Mouse (Mus musculus): ENCODE data around the gene Gpr18. TPM values are rescaled to one million over a fixed set of nuclear protein-coding genes. Genes with fewer than 3 reads are reported as not detected.
"Not testable (repeated sequence)": the region's sequence is repeated elsewhere in the genome, so short reads cannot be mapped to it uniquely, and the experiment has no call there.

The Gpr18 gene
- total RNA-seq, 2 experiments from 2014 or later, result 0.27 to 0.45 TPM

GRCm38 (mm10) chr14:121897773-121898172 is 17.8 kb downstream of the Gpr18 start:
- intact Hi-C loops (cut with DNase I), result no loop called here
- no peak for DNase-seq

GRCm38 (mm10) chr14:121896126-121897090 is 19.2 kb downstream of the Gpr18 start:
- no peak for DNase-seq
- intact Hi-C loops (cut with DNase I), result no loop called here

GRCm38 (mm10) chr14:121895316-121895715 is 20.3 kb downstream of the Gpr18 start:
- no peak for DNase-seq
- intact Hi-C loops (cut with DNase I), result no loop called here

GRCm38 (mm10) chr14:121894511-121895135 is 21.0 kb downstream of the Gpr18 start:
- no peak for DNase-seq
- intact Hi-C loops (cut with DNase I), result no loop called here

GRCm38 (mm10) chr14:121893747-121894146 is 21.8 kb downstream of the Gpr18 start:
- intact Hi-C loops (cut with DNase I), result no loop called here
- DNase-seq, result no peak

GRCm38 (mm10) chr14:121884150-121884797 is 31.3 kb downstream of the Gpr18 start:
- no peak for DNase-seq
- intact Hi-C loops (cut with DNase I), result no loop called here

GRCm38 (mm10) chr14:121881211-121881610 is 34.4 kb downstream of the Gpr18 start:
- intact Hi-C loops (cut with DNase I), result no loop called here
- DNase-seq, result no peak

GRCm38 (mm10) chr14:121879266-121879840 is 36.2 kb downstream of the Gpr18 start:
- peak; percentile 20 to 22 for DNase-seq
- intact Hi-C loops (cut with DNase I), result no loop called here

- intact Hi-C loops (cut with DNase I), result no loop called here
- DNase-seq, result no peak
Observed at GRCm38 (mm10) chr14:121878859-121879206, 36.7 kb downstream of the Gpr18 start.

GRCm38 (mm10) chr14:121878176-121878858 is 37.3 kb downstream of the Gpr18 start, which contains the start of gene Ubac2:
Ubac2 (plus strand) TSS chr14:121878620.
- DNase-seq, result peak; percentile 99
- intact Hi-C loops (cut with DNase I), result no loop called here

GRCm38 (mm10) chr14:121877640-121878039 is 37.9 kb downstream of the Gpr18 start:
- no peak for DNase-seq
- intact Hi-C loops (cut with DNase I), result no loop called here

- DNase-seq, result no peak
- intact Hi-C loops (cut with DNase I), result no loop called here
Observed at GRCm38 (mm10) chr14:121876860-121877259, 38.7 kb downstream of the Gpr18 start.

GRCm38 (mm10) chr14:121876190-121876589 is 39.4 kb downstream of the Gpr18 start:
- intact Hi-C loops (cut with DNase I); DNase-seq: not testable (repeated sequence)

GRCm38 (mm10) chr14:121873646-121874045 is 41.9 kb downstream of the Gpr18 start:
- no peak for DNase-seq
- intact Hi-C loops (cut with DNase I), result no loop called here

- intact Hi-C loops (cut with DNase I), result no loop called here
- no peak for DNase-seq
Observed at GRCm38 (mm10) chr14:121873172-121873571, 42.4 kb downstream of the Gpr18 start.

GRCm38 (mm10) chr14:121872760-121873159 is 42.8 kb downstream of the Gpr18 start:
- intact Hi-C loops (cut with DNase I), result no loop called here
- DNase-seq, result no peak

- peak in 1 of 2 experiments; percentile 22 for DNase-seq
- intact Hi-C loops (cut with DNase I), result no loop called here
Observed at GRCm38 (mm10) chr14:121869111-121869510, 46.5 kb downstream of the Gpr18 start.

GRCm38 (mm10) chr14:121866574-121866973 is 49.0 kb downstream of the Gpr18 start:
- no peak for DNase-seq
- intact Hi-C loops (cut with DNase I), result no loop called here

GRCm38 (mm10) chr14:121865162-121865561 is 50.4 kb downstream of the Gpr18 start:
- intact Hi-C loops (cut with DNase I), result loop anchor here (1.0 kb wide), 2 partner anchors 54 to 195 kb away; no protein-coding TSS in a partner anchor
- peak; percentile 76 to 88 for DNase-seq
